Mouse (Mus musculus) left cerebral cortex, adult 9 months (tissue): ENCODE results near the gene Mov10l1.
A peak's percentile ranks its signal among the peaks of the same experiment; 100 is the strongest.

ENCODE experiments used
- DNase-seq, 2 experiments: peaks; one replicate each; pipeline ENCODE4 v3.0.0; 2022; ENCODE audit warnings: low spot score in 2 of 2

Gene Mov10l1

GRCm38 (mm10) chr15:89074613-89075477 lies 92.1 kb downstream of the Mov10l1 start, which contains the start of gene Trabd:
Trabd (plus strand) TSS chr15:89075124.
- no peak for DNase-seq

GRCm38 (mm10) chr15:89075478-89076147 lies 92.9 kb downstream of the Mov10l1 start:
- DNase-seq = peak; percentile 61 to 81

- peak in 1 of 2 experiments; percentile 37 for DNase-seq
These were observed 93.5 kb downstream of the Mov10l1 start for GRCm38 (mm10) chr15:89076156-89076731.

- DNase-seq = no peak
These were observed 95.6 kb downstream of the Mov10l1 start for GRCm38 (mm10) chr15:89078208-89078836.

- no peak for DNase-seq
These were observed 101.2 kb downstream of the Mov10l1 start for GRCm38 (mm10) chr15:89083906-89084305.

GRCm38 (mm10) chr15:89084826-89085225 lies 102.1 kb downstream of the Mov10l1 start:
- no peak for DNase-seq

- peak; percentile 75 to 89 for DNase-seq
These were observed 106.0 kb downstream of the Mov10l1 start, which contains the start of gene Selenoo for GRCm38 (mm10) chr15:89088607-89089247. Selenoo (plus strand) TSS chr15:89089084.

DNA sequence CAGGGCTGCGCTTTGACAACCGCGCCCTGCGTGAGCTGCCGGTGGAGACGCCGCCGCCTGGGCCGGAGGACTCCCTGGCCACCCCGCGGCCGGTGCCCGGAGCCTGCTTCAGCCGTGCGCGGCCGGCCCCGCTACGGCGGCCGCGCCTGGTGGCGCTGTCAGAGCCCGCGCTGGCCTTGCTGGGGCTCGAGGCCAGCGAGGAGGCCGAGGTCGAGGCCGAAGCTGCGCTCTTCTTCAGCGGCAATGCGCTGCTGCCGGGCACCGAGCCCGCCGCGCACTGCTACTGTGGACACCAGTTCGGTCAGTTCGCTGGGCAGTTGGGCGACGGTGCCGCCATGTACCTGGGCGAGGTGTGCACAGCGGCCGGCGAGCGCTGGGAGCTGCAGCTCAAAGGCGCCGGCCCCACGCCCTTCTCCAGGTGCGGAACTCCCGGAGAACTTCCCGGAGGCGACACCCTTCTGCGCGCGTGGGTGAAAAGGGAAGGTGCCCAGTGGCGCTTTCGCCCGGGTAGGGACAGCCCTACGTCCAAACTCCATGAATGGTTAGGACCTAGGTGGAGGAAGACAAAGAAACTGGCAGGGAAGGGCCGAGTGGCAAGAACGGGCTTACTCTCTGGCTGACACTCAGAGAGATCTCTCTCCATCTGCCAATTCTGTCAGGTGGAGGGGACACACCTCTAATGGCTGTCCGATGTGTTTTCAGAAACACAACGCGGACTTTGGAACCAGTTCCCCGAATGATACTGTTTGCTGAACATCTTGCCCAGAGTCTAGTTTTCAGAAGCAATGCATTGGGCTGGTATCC lies 106.7 kb downstream of the Mov10l1 start:
- no peak for DNase-seq

DNA sequence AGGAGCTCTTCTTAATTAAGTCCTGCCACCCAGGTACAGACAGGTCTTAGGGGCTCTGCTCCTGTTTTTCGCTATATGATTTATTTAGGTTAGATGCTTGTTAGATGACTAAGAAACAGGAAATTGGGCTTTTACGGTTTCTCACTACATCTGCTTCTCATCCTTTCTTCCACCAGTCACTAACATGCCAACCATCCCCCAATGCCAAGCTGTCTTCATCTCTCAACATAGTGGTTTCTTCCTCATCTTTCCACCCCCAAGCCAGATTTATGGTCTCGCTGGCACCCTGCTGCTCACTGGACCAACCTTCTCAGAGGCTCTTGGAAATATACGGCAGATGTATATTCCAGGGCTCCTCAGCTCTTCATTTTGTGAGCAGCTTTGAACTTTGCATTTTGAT lies 108.0 kb downstream of the Mov10l1 start:
- no peak for DNase-seq

GRCm38 (mm10) chr15:89092181-89092580 lies 109.5 kb downstream of the Mov10l1 start:
- no peak for DNase-seq

DNA sequence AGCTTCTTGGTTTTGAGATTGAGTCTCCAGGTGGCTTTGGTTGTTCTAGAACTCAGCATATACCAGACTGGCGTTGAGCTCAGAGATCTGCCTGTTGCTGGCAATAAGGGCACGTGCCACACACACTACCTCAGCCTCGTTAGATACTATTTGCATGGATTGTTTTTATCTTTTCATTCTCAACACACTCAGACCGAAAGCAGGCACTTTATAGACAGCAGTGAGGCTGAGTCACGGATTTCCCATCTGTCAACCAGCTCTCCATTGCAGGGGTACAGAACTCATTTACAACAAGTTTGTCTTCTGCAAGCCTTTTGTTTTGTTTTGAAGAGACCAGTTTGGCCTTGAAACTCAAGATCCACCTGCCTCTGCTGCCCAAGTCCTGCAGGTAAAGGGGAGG lies 114.7 kb downstream of the Mov10l1 start:
- peak in 1 of 2 experiments; percentile 34 for DNase-seq

DNA sequence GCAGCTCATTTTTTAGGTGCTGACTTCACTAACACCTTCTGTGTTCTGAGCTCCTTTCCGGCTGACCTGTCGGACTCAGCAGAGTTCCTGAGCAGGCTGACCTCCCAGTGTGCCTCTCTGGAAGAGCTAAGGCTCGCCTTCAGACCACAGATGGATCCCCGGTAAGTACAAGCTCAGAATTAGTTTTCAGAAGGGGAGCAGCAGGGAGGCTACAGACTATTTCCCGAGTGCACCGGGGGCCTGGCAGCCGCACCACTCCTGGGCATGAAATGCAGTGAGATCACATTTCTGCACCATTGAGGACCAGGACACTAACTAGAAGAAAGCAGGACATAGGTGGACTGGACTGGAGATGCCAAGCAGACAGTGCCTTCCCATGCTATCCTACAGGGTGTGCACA lies 115.9 kb downstream of the Mov10l1 start:
- no peak for DNase-seq

GRCm38 (mm10) chr15:89100823-89101222 lies 118.1 kb downstream of the Mov10l1 start:
- no peak for DNase-seq

DNA sequence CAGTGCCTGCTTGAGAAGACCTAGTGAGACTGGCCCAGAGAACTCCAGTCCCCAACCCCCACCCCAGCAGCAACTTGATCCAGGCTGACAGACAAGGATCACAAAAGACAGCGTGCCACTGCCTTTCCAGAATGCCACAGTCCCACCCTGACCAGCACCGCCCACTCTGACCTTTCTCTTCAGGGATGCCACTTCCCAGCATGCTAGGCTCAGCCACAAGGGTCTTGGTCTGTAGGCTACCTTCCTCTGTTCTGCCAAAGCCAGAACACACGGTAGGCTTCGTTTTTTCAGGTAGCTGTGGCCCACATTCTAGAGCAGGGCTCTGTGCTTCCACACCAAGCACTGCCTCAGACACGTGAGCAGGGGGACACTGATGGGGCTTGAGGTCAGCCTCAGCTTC lies 119.9 kb downstream of the Mov10l1 start:
- DNase-seq = no peak

- DNase-seq = no peak
These were observed 121.2 kb downstream of the Mov10l1 start for GRCm38 (mm10) chr15:89103921-89104320.

GRCm38 (mm10) chr15:89104425-89104824 lies 121.7 kb downstream of the Mov10l1 start:
- peak in 1 of 2 experiments; percentile 73 for DNase-seq
